Mouse (Mus musculus) heart, postnatal 10 days (tissue): ENCODE results near the gene Cdc123. TPM values are rescaled to one million over a fixed set of nuclear protein-coding genes. Genes with fewer than 3 reads are reported as not detected.
A peak's percentile ranks its signal among the peaks of the same experiment; 100 is the strongest.

ENCODE experiments used
- DNase-seq, 2 experiments: peaks; one replicate each; pipeline ENCODE4 v3.0.0; 2021
- intact Hi-C: fragments of 180-260 bp; cut with DNase I; formaldehyde crosslinking; loops from one replicate; pipeline ENCODE4 v1.15.1; 2025
- total RNA-seq, 2 experiments: library from RNA; stranded (reverse); gene quantifications; 2 replicates each; pipeline ENCODE4 v1.2.3; 2021

The Cdc123 gene
- total RNA-seq, 2 experiments from 2014 or later, result 85.3 to 92.4 TPM

- intact Hi-C loops, result no loop called here
- no peak for DNase-seq
Observed at GRCm38 (mm10) chr2:5805228-5805627, 39.7 kb downstream of the Cdc123 start.

GRCm38 (mm10) chr2:5804440-5805045, 40.4 kb downstream of the Cdc123 start:
- intact Hi-C loops, result no loop called here
- no peak for DNase-seq

DNA sequence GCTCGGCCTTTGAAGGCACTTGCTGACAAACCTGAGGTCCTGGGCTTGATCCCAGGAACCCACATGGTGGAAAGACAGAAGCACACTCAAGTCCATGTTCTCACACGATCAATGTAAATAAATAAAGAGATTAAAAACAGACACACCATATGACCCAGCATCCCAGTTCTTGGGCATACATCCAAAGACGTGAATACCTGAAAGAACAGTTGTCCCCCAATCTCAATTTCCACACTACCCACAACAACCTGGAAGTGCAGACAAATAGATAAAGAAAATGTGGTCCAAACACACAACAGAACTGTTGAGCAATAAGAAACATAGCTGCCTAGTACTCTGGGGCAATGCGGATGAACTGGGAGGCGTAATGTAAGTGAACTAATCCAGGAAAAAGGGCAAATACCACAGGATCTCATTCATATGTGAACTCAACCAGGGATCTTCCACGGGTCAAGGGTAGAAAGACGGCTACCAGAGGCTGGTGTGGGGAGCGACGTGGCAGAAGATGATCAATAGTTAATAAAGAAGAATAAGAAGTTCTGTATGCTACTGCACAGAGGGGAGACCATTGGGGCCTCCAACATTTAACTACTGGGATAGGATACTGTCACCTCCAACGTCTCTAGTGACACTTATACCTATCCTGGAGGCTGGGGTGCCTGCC, 42.9 kb downstream of the Cdc123 start:
- DNase-seq, result no peak
- intact Hi-C loops, result no loop called here

GRCm38 (mm10) chr2:5801182-5801640, 43.8 kb downstream of the Cdc123 start:
- intact Hi-C loops, result no loop called here
- DNase-seq, result no peak

GRCm38 (mm10) chr2:5797816-5798672, 46.9 kb downstream of the Cdc123 start:
- DNase-seq, result no peak
- intact Hi-C loops, result no loop called here

GRCm38 (mm10) chr2:5793771-5794170, 51.2 kb downstream of the Cdc123 start:
- intact Hi-C loops, result no loop called here
- no peak for DNase-seq

DNA sequence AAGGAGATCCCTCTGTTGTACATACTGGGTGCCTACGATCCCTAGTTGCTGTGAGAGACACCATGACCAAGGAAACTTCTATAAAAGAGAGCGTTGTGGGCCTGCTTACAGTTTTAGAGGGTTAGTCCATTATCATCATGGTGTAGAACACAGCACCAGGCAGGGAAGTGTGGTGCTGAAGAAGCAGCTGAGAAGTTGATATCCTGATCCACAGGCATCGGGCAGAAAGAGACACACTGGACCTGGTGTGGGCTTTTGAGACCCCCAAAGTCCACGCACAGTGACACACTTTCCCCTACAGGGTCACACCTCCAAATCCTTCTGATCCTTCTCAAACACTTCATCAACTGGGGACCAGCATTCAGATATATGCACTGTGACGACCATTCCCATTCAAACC, 52.9 kb downstream of the Cdc123 start:
- DNase-seq, result no peak
- intact Hi-C loops, result no loop called here

DNA sequence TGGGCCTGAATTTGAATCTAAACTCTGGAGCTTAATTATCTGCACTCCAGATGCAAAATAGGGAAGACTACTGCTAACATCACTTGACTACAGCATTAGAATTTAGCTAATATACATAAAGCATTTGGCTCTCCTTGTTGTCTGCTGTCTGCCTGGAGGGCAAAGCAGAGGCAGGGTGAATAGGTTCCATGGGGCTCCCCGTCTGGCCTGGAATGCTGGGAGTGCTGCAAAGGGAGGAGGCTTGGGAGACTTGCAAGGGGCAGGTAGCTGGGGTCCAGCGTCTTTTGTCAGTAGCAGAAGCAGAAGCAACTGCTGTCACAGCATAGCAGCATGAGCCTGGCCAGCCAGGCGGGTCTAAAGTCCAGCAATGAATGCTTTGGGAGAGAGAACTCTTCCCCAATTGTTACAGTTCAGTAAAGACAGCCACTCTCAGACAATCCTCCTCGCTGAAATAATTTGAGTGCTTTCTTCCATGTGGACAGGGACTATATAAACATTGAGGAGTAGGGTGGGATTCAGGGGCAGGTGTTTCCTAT, 55.3 kb downstream of the Cdc123 start:
- intact Hi-C loops, result no loop called here
- no peak for DNase-seq

DNA sequence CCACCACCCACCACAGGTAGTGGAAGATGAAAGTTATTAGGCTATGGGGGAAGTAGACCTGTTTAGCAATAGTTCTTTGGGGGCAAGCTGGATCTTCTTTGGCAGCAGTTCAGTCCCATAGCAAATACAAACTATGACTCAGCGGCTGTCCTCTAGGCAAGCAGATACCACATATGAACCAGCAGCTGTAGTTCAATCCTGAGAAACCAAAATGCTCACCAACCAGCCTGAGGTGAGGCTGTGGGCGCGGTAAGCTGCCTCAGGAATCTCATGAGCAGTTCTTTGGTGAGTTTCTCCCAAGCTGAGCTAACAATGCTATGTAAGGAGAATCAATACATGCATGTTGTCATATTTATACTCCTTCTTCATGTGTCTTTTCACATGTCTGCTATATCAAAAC, 57.6 kb downstream of the Cdc123 start:
- DNase-seq, result no peak
- intact Hi-C loops, result no loop called here

DNA sequence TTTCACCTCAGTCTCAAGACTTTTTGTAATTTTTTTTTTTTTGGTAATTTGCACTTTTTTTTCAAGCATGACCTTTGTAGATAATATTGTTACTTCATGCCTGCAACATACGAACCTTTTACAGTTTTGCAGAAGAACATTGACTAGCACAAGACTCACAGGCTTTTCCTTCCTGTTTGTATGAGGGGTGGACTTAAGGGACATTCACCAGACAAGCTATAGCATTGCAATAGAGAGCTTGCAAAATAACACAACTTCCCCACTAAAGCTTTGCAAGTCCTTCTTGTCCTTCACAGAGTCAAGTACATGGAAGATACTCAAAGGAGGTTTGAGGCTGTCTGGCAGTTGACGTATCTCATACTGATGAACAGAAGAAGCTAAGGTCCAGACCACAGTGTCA, 72.5 kb downstream of the Cdc123 start:
- no peak for DNase-seq
- intact Hi-C loops, result loop anchor here (5.0 kb wide), 1 partner anchor 690 kb away; no protein-coding TSS in a partner anchor

DNA sequence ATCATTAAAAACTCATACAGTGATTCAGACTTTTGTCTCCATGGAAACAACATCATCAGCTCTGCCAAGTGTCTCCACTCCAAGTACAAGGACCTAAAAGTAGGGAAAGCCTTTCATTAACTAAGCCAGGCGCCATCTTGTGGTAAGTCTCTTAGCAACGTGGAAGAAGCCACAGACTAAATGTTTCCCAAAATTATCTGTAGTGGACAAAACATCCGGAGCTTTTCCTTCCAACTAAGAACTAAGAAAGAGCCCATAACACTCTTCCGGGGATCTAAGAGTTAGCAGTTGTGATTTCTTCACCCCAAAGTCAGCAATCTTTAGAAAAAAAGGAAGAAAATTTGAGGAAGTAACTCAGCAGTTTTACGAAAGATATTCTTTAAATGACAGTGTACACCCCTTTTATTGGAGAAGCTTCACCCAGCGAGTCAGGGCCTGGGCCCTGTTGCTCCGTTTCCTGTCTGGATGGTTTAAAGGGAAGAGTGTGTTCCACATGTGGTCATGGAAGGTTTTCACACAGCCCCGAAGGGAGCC, 74.2 kb downstream of the Cdc123 start:
- peak; percentile 57 to 70 for DNase-seq
- intact Hi-C loops, result loop anchor here (1.0 to 5.0 kb wide), 5 partner anchors 56 to 854 kb away; partner anchors contain the start of gene Camk1d

DNA sequence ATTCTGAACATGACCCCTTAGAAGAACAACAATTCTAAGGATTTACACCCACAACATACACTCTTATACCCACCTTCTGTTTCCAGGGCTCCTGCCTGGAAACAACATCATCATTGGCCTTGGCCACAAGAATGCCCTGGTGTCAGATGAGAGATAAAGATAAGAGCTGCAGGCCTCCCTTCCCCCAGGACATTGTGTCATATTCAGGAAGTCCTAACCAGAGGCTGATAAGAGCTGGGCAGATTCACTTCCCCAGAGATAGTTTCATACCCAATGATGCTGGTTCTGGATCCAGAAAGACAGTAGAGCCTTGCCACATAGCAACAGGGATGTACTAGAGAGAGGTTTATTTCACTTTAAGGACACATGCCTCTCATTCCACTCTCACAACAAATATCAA, 75.3 kb downstream of the Cdc123 start:
- intact Hi-C loops, result loop anchor here (1.0 to 5.0 kb wide), 5 partner anchors 55 to 853 kb away; partner anchors contain the start of gene Camk1d
- DNase-seq, result no peak

DNA sequence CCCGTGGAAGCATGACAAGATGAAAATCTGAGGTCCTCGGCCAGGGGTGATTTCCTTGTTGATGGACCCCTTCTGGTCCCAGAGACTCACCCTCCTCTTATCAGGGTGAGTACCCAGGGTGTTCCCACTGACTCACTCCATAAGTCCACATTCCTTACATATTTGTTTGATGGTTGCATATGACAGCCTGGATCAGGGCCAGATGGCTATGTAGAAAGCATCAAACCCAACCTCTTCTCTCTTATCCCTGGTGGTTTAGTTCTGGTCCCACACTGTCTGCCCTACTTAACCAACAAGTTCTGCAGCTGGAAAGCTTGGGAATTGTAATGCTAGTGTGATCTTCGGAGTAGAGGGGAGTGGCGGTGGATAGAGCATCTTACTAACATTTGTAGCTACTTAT, 76.0 kb downstream of the Cdc123 start:
- intact Hi-C loops, result no loop called here
- no peak for DNase-seq

GRCm38 (mm10) chr2:5762031-5762430, 82.9 kb downstream of the Cdc123 start:
- no peak for DNase-seq
- intact Hi-C loops, result no loop called here

GRCm38 (mm10) chr2:5760479-5761008, 84.4 kb downstream of the Cdc123 start:
- intact Hi-C loops, result no loop called here

GRCm38 (mm10) chr2:5758569-5758968, 86.4 kb downstream of the Cdc123 start:
- DNase-seq, result no peak
- intact Hi-C loops, result no loop called here

More at GRCm38 (mm10) chr2:5760479-5761008, 84.4 kb downstream of the Cdc123 start:
- no peak for DNase-seq

DNA sequence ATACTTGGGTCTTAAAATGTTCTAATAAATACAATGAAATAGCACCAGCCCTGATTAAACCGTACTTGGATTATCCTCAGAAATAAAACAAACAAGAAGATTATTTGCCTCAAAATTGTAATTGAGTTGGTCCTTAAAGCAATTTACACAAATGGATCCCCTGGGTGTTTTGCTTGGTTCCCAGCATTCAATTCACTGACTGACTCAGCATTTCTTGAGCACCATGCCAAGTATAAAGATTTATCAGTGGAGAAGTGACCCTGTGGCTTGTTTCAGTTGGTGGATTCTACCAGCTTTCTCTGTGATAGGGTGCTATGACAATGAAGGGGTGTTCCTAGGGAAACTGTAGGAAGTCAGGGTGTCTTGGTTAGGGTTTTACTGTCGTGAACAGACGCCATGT, 94.1 kb downstream of the Cdc123 start:
- intact Hi-C loops, result no loop called here
- no peak for DNase-seq

- DNase-seq, result no peak
Observed at GRCm38 (mm10) chr2:5749210-5749609, 95.8 kb downstream of the Cdc123 start.

DNA sequence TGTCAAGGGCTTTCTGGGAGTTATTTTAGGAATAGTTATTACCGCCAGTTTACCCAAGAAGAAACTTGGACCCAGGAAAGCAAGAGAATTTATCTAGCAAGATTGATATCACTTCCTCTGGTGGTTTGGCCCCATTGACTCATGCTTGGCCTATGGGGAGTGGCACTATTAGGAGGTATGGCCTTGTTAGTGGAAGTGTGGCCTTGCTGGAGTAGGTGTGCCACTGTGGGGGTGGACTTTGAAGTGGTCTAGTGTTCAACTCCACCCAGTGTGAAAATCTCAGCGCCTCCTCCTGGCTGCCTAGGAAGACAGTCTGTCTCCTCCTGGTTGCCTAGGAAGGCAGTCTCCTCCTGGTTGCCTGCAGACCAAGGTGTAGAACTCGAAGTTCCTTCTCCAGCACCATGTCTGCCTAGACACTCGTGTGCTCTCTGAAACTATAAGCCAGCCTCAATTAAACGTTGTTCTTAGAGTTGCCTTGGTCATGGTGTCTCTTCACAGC, 97.4 kb downstream of the Cdc123 start:
- intact Hi-C loops, result no loop called here
- DNase-seq, result no peak

More at GRCm38 (mm10) chr2:5749210-5749609, 95.8 kb downstream of the Cdc123 start:
- intact Hi-C loops, result no loop called here

GRCm38 (mm10) chr2:5746529-5746928, 98.4 kb downstream of the Cdc123 start:
- intact Hi-C loops, result no loop called here
- no peak for DNase-seq
